Mouse (Mus musculus): ENCODE data around the gene Siae. TPM values are rescaled to one million over a fixed set of nuclear protein-coding genes. Genes with fewer than 3 reads are reported as not detected.

The Siae gene
- 7.3 and 7.4 TPM in 2 replicates for polyA plus RNA-seq (2016; fragmentation: Nextera tagmentation; extraction: Ambion mirVana)

- no peaks in the 10 kb centered on the region for H3K9me3 ChIP-seq
- peaks cover 59% of the 10 kb centered on the region for H3K27me3 ChIP-seq
- 25% methylated on average over 7 of the region's 7 CpGs for WGBS
- H3K36me3 ChIP-seq (replicated peaks) = no peaks in the 10 kb centered on the region
- no peak for ATAC-seq (ENCODE audit: low FRiP score)
- no peak within 1 kb of the TSS for H3K4me2 ChIP-seq
- H3K9ac ChIP-seq = no peak within 1 kb of the TSS
- H3K27ac ChIP-seq = no peak within 1 kb of the TSS
- H3K4me1 ChIP-seq = peaks cover 23% of the 10 kb centered on the region
- no peak within 1 kb of the TSS for H3K4me3 ChIP-seq (replicated peaks)
These were observed at the start of gene Siae for GRCm38 (mm10) chr9:37554838-37555748. Siae (plus strand) TSS chr9:37555698.

GRCm38 (mm10) chr9:37506023-37506422 lies 49.5 kb upstream of the Siae start:
- Histone ChIP-seq H3K27ac (no peak overlapping the region), H3K36me3 (replicated peaks) (no peaks in the 10 kb centered on the region; the same call in 1 of the 2 replicates), H3K4me2 (no peak overlapping the region), H3K9ac (no peak overlapping the region), H3K4me1 (peaks cover 8% of the 10 kb centered on the region; the same call in 1 of the 2 replicates), H3K4me3 (replicated peaks) (no peak overlapping the region), H3K9me3 (no peaks in the 10 kb centered on the region), H3K27me3 (no peaks in the 10 kb centered on the region)
- no peak for ATAC-seq (ENCODE audit: low FRiP score)
- 88% methylated on average over 1 of the region's 1 CpGs for WGBS

GRCm38 (mm10) chr9:37512097-37512496 lies 43.4 kb upstream of the Siae start:
- H3K27ac ChIP-seq = no peak overlapping the region
- H3K9ac ChIP-seq = no peak overlapping the region
- peaks cover 8% of the 10 kb centered on the region; the same call in 1 of the 2 replicates for H3K4me1 ChIP-seq
- H3K36me3 ChIP-seq (replicated peaks) = no peaks in the 10 kb centered on the region; the same call in 1 of the 2 replicates
- no peaks in the 10 kb centered on the region for H3K27me3 ChIP-seq
- no peak overlapping the region for H3K4me2 ChIP-seq
- ATAC-seq (ENCODE audit: low FRiP score) = no peak
- no peaks in the 10 kb centered on the region for H3K9me3 ChIP-seq
- WGBS = 93% methylated on average over 2 of the region's 2 CpGs
- H3K4me3 ChIP-seq (replicated peaks) = no peak overlapping the region

GRCm38 (mm10) chr9:37514456-37514855 lies 41.0 kb upstream of the Siae start:
- no peaks in the 10 kb centered on the region for H3K9me3 ChIP-seq
- ATAC-seq (ENCODE audit: low FRiP score) = no peak
- no peak overlapping the region for H3K4me3 ChIP-seq (replicated peaks)
- H3K27me3 ChIP-seq = no peaks in the 10 kb centered on the region
- H3K4me1 ChIP-seq = no peaks in the 10 kb centered on the region
- 86% methylated on average over 3 of the region's 3 CpGs for WGBS
- H3K9ac ChIP-seq = no peak overlapping the region
- H3K4me2 ChIP-seq = no peak overlapping the region
- H3K36me3 ChIP-seq (replicated peaks) = peaks cover 9% of the 10 kb centered on the region
- H3K27ac ChIP-seq = no peak overlapping the region

DNA sequence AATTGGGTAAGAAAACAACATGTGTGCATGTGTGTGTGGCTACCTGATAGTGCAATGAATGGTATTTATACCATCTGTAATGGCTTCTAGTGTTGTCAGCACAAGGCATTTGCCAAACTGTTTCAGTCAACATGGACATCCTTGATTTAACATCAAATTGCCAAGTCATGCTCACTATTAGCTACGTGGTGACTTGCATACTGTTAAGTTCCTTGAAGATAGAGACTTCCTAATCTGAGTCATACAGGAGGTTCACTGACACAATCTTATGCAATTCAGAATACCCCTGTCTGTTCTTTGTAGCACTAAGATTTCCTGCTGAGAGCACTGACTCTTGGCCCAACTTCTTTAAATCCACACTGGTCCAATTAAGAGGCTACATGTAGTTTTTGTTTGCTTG lies 38.0 kb upstream of the Siae start:
- Histone ChIP-seq H3K27me3 (no peaks in the 10 kb centered on the region), H3K4me1 (no peaks in the 10 kb centered on the region), H3K9ac (no peak overlapping the region), H3K9me3 (no peaks in the 10 kb centered on the region), H3K36me3 (replicated peaks) (peaks cover 34% of the 10 kb centered on the region), H3K4me3 (replicated peaks) (no peak overlapping the region), H3K4me2 (no peak overlapping the region), H3K27ac (no peak overlapping the region)
- no peak for ATAC-seq (ENCODE audit: low FRiP score)
- WGBS = 80% methylated on average over 1 of the region's 1 CpGs

GRCm38 (mm10) chr9:37518991-37519390 lies 36.5 kb upstream of the Siae start:
- Histone ChIP-seq H3K27me3 (no peaks in the 10 kb centered on the region), H3K36me3 (replicated peaks) (peaks cover 44% of the 10 kb centered on the region), H3K9ac (no peak overlapping the region), H3K4me2 (no peak overlapping the region), H3K9me3 (no peaks in the 10 kb centered on the region), H3K4me1 (no peaks in the 10 kb centered on the region), H3K4me3 (replicated peaks) (no peak overlapping the region), H3K27ac (no peak overlapping the region)
- 90% methylated on average over 8 of the region's 8 CpGs for WGBS
- ATAC-seq (ENCODE audit: low FRiP score) = no peak

DNA sequence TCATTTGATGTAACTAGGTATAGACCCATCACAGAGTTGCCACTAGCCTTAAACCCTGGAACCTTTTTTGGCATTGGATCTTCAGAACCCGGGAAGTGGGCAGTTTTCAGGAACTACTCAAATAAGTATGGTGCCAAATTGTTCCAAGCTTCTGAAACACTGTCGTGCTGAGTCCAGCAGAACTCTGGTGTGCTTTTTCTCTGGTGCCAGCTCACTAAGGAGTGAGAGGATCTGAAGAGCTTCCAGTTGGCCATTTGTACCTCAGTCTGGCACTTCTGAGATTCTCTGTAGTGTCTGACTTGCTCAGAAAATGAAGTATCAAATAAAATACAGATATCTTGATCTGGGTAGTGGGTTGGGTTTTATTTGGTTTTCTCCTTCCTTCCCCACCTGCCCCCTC lies 35.5 kb upstream of the Siae start:
- 84% methylated on average over 2 of the region's 2 CpGs for WGBS
- H3K9me3 ChIP-seq = no peaks in the 10 kb centered on the region
- no peak overlapping the region for H3K27ac ChIP-seq
- H3K27me3 ChIP-seq = no peaks in the 10 kb centered on the region
- H3K9ac ChIP-seq = no peak overlapping the region
- H3K36me3 ChIP-seq (replicated peaks) = peaks cover 44% of the 10 kb centered on the region
- no peaks in the 10 kb centered on the region for H3K4me1 ChIP-seq
- ATAC-seq (ENCODE audit: low FRiP score) = no peak
- no peak overlapping the region for H3K4me2 ChIP-seq
- no peak overlapping the region for H3K4me3 ChIP-seq (replicated peaks)

- peaks cover 32% of the 10 kb centered on the region for H3K36me3 ChIP-seq (replicated peaks)
- H3K27me3 ChIP-seq = peaks cover 52% of the 10 kb centered on the region
- 89% methylated on average over 2 of the region's 2 CpGs for WGBS
These were observed 30.0 kb upstream of the Siae start for GRCm38 (mm10) chr9:37525461-37525860.

DNA sequence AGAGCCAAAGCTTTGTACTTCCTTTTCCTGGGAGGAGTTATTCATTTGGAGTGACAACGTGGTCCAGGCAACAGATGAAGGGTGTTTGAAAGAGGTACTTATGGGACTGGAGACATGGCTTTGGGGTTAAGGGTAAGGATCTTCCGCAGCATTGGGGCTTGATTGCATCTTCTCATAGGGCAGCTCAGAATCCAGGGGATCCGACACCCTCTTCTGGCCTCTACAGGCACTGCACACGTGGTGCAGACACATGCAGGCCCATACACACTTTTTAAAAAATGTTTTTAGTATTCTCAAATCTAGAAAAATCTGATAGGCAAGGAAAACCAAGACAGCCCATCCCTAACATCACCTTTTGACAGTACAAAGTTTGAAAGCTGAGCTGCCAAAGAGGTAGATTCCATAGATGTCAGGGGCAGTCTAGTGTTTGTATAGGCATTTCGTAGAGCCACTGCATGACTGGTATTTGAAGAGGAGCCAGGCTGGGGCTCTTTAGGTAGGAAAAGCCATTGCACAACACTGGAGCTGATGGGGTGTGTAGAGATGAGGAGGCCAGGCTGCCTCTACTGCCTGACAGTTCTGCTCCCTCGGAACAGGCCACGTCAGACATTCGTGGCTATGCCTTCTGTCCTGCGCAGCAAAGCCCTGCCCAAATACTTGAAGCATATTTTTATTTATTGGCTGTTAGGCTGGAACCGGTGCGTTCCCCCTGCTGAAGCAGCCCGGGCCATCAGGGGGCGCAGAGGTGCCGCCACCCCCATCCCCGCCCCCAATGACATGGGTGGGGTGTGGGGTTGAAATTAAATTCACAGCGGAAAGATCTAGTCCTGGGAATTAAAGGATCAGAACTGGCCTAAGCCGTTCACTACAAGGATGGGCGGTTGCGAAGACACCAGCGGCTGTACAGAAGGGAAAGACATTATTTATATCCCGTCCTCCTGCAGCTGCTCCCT lies 28.8 kb upstream of the Siae start:
- Histone ChIP-seq H3K9ac (no peak overlapping the region), H3K4me2 (no peak overlapping the region), H3K27me3 (peaks cover 65% of the 10 kb centered on the region), H3K9me3 (no peaks in the 10 kb centered on the region), H3K36me3 (replicated peaks) (peaks cover 23% of the 10 kb centered on the region), H3K27ac (no peak overlapping the region), H3K4me1 (peaks cover 33% of the 10 kb centered on the region), H3K4me3 (replicated peaks) (no peak overlapping the region)
- ATAC-seq (ENCODE audit: low FRiP score) = no peak
- WGBS = 28% methylated on average over 21 of the region's 21 CpGs

More at GRCm38 (mm10) chr9:37525461-37525860, 30.0 kb upstream of the Siae start:
- Histone ChIP-seq H3K4me3 (replicated peaks) (no peak overlapping the region), H3K4me2 (no peak overlapping the region), H3K27ac (no peak overlapping the region), H3K9ac (no peak overlapping the region), H3K9me3 (no peaks in the 10 kb centered on the region), H3K4me1 (peaks cover 25% of the 10 kb centered on the region)
- no peak for ATAC-seq (ENCODE audit: low FRiP score)

- Histone ChIP-seq H3K27ac (no peak within 1 kb of the TSS), H3K9me3 (no peaks in the 10 kb centered on the region), H3K36me3 (replicated peaks) (peaks cover 15% of the 10 kb centered on the region), H3K4me3 (replicated peaks) (peak within 1 kb of the TSS; percentile 10), H3K9ac (no peak within 1 kb of the TSS), H3K4me1 (peaks cover 33% of the 10 kb centered on the region), H3K4me2 (no peak within 1 kb of the TSS), H3K27me3 (peaks cover 71% of the 10 kb centered on the region)
- WGBS = 3% methylated on average over 41 of the region's 41 CpGs
- no peak for ATAC-seq (ENCODE audit: low FRiP score)
These were observed 27.9 kb upstream of the Siae start, which contains the start of gene Esam for GRCm38 (mm10) chr9:37527396-37528224. Esam (plus strand) TSS chr9:37528078.

GRCm38 (mm10) chr9:37528225-37528970 lies 27.1 kb upstream of the Siae start:
- Histone ChIP-seq H3K9ac (no peak overlapping the region), H3K27ac (no peak overlapping the region), H3K4me1 (peaks cover 33% of the 10 kb centered on the region), H3K4me3 (replicated peaks) (peak overlapping the region; percentile 10), H3K36me3 (replicated peaks) (peaks cover 7% of the 10 kb centered on the region), H3K4me2 (no peak overlapping the region), H3K27me3 (peaks cover 79% of the 10 kb centered on the region), H3K9me3 (no peaks in the 10 kb centered on the region)
- 22% methylated on average over 9 of the region's 9 CpGs for WGBS
- no peak for ATAC-seq (ENCODE audit: low FRiP score)
